Mouse (Mus musculus): ENCODE data around the gene Tssk1. TPM values are rescaled to one million over a fixed set of nuclear protein-coding genes. Genes with fewer than 3 reads are reported as not detected.
A peak's percentile ranks its signal among the peaks of the same experiment; 100 is the strongest.

Gene Tssk1
- polyA plus RNA-seq, 1 experiment from 2014 or later = 0.04 TPM

- H3K27me3 ChIP-seq (ENCODE audit: insufficient read depth, low read length) = peaks cover 48% of the 10 kb centered on the region
- no peak within 1 kb of the TSS for H3K9ac ChIP-seq (replicated peaks)
- DNase-seq (no peak), ATAC-seq (no peak)
- peak within 1 kb of the TSS; percentile 44 for H3K4me3 ChIP-seq (ENCODE audit: low read depth, low read length)
- TF ChIP-seq CTCF (IDR thresholded peaks at IDR 0.05; ENCODE audit: low read depth) = no peak
- TF ChIP-seq EP300 (IDR thresholded peaks at IDR 0.05; ENCODE audit: low read depth) = no peak
- H3K4me1 ChIP-seq (ENCODE audit: insufficient read depth) = peaks cover 18% of the 10 kb centered on the region
- H3K9me3 ChIP-seq (ENCODE audit: low read length) = no peaks in the 10 kb centered on the region
- WGBS (ENCODE audit: insufficient replicate concordance) = 2% methylated on average over 91 of the region's 106 CpGs
- H3K27ac ChIP-seq (ENCODE audit: low read depth) = no peak within 1 kb of the TSS
- peak within 1 kb of the TSS; percentile 70 for H3K4me2 ChIP-seq (ENCODE audit: low read depth, low read length)
- H3K36me3 ChIP-seq (replicated peaks; ENCODE audit: insufficient read depth, low read length) = no peaks in the 10 kb centered on the region
These were observed 20.6 kb downstream of the Tssk1 start, which contains the start of gene Gsc2 for GRCm38 (mm10) chr16:17914307-17915249. TSS of gene Gsc2 (minus strand) at chr16:17915059.

GRCm38 (mm10) chr16:17920586-17920985 is 26.6 kb downstream of the Tssk1 start:
- Histone ChIP-seq H3K4me2 (ENCODE audit: low read depth, low read length) (peak overlapping the region; percentile 88), H3K9me3 (ENCODE audit: low read length) (no peaks in the 10 kb centered on the region), H3K4me3 (ENCODE audit: low read depth, low read length) (no peak overlapping the region), H3K36me3 (replicated peaks; ENCODE audit: insufficient read depth, low read length) (no peaks in the 10 kb centered on the region), H3K9ac (replicated peaks) (0 out of 2 replicates have a peak overlapping the region, but pooled peaks have one; percentile 84), H3K4me1 (ENCODE audit: insufficient read depth) (peaks cover 17% of the 10 kb centered on the region), H3K27ac (ENCODE audit: low read depth) (no peak overlapping the region), H3K27me3 (ENCODE audit: insufficient read depth, low read length) (peaks cover 11% of the 10 kb centered on the region)
- TF ChIP-seq CTCF (IDR thresholded peaks at IDR 0.05; ENCODE audit: low read depth) (no peak), EP300 (IDR thresholded peaks at IDR 0.05; ENCODE audit: low read depth) (no peak)
- DNase-seq (no peak), ATAC-seq (no peak)
- WGBS (ENCODE audit: insufficient replicate concordance) = 46% methylated on average over 20 of the region's 20 CpGs

GRCm38 (mm10) chr16:17921325-17922162 is 27.5 kb downstream of the Tssk1 start:
- H3K36me3 ChIP-seq (replicated peaks; ENCODE audit: insufficient read depth, low read length) = peaks cover 7% of the 10 kb centered on the region; the same call in 1 of the 2 replicates
- DNase-seq = peak; percentile 96
- no peaks in the 10 kb centered on the region for H3K9me3 ChIP-seq (ENCODE audit: low read length)
- 1% methylated on average over 47 of the region's 47 CpGs for WGBS (ENCODE audit: insufficient replicate concordance)
- peak overlapping the region; percentile 83 for H3K27ac ChIP-seq (ENCODE audit: low read depth)
- H3K27me3 ChIP-seq (ENCODE audit: insufficient read depth, low read length) = 0 out of 2 replicates have a peak, but pooled peaks cover 1% of the 10 kb centered on the region
- peak overlapping the region; percentile 74 for H3K4me3 ChIP-seq (ENCODE audit: low read depth, low read length)
- TF ChIP-seq CTCF (IDR thresholded peaks at IDR 0.05; ENCODE audit: low read depth) = peak; percentile 66
- no peak for TF ChIP-seq EP300 (IDR thresholded peaks at IDR 0.05; ENCODE audit: low read depth)
- peaks cover 17% of the 10 kb centered on the region for H3K4me1 ChIP-seq (ENCODE audit: insufficient read depth)
- peak; percentile 95 for ATAC-seq
- peak overlapping the region; percentile 88 for H3K4me2 ChIP-seq (ENCODE audit: low read depth, low read length)
- H3K9ac ChIP-seq (replicated peaks) = peak overlapping the region; percentile 84

- TF ChIP-seq CTCF (IDR thresholded peaks at IDR 0.05; ENCODE audit: low read depth) (no peak), EP300 (IDR thresholded peaks at IDR 0.05; ENCODE audit: low read depth) (no peak)
- under 1% methylated on average over 14 of the region's 14 CpGs for WGBS (ENCODE audit: insufficient replicate concordance)
- peak overlapping the region; percentile 84 for H3K9ac ChIP-seq (replicated peaks)
- peaks cover 18% of the 10 kb centered on the region for H3K4me1 ChIP-seq (ENCODE audit: insufficient read depth)
- ATAC-seq (peak; percentile 30), DNase-seq (no peak)
- H3K36me3 ChIP-seq (replicated peaks; ENCODE audit: insufficient read depth, low read length) = peaks cover 7% of the 10 kb centered on the region; the same call in 1 of the 2 replicates
- H3K27ac ChIP-seq (ENCODE audit: low read depth) = peak overlapping the region; percentile 72
- peak overlapping the region; percentile 74 for H3K4me3 ChIP-seq (ENCODE audit: low read depth, low read length)
- H3K4me2 ChIP-seq (ENCODE audit: low read depth, low read length) = peak overlapping the region; percentile 88
- H3K9me3 ChIP-seq (ENCODE audit: low read length) = no peaks in the 10 kb centered on the region
- no peaks in the 10 kb centered on the region for H3K27me3 ChIP-seq (ENCODE audit: insufficient read depth, low read length)
These were observed 28.1 kb downstream of the Tssk1 start for GRCm38 (mm10) chr16:17922163-17922538.

- ATAC-seq = peak; percentile 29
- no peaks in the 10 kb centered on the region for H3K27me3 ChIP-seq (ENCODE audit: insufficient read depth, low read length)
These were observed 33.5 kb downstream of the Tssk1 start for GRCm38 (mm10) chr16:17927351-17928082.

More at GRCm38 (mm10) chr16:17927351-17928082, 33.5 kb downstream of the Tssk1 start:
- peak overlapping the region; percentile 71 for H3K4me3 ChIP-seq (ENCODE audit: low read depth, low read length)
- TF ChIP-seq CTCF (IDR thresholded peaks at IDR 0.05; ENCODE audit: low read depth) (no peak), EP300 (IDR thresholded peaks at IDR 0.05; ENCODE audit: low read depth) (no peak)
- peak overlapping the region; percentile 87 for H3K27ac ChIP-seq (ENCODE audit: low read depth)
- peak overlapping the region; percentile 99 for H3K4me2 ChIP-seq (ENCODE audit: low read depth, low read length)
- DNase-seq = peak; percentile 65
- peak overlapping the region; percentile 78 for H3K9ac ChIP-seq (replicated peaks)
- 3% methylated on average over 65 of the region's 72 CpGs for WGBS (ENCODE audit: insufficient replicate concordance)
- no peaks in the 10 kb centered on the region for H3K9me3 ChIP-seq (ENCODE audit: low read length)
- H3K4me1 ChIP-seq (ENCODE audit: insufficient read depth) = peaks cover 13% of the 10 kb centered on the region
- H3K36me3 ChIP-seq (replicated peaks; ENCODE audit: insufficient read depth, low read length) = peaks cover 7% of the 10 kb centered on the region; the same call in 1 of the 2 replicates
